Mouse (Mus musculus): ENCODE results near the gene Guf1. TPM values are rescaled to one million over a fixed set of nuclear protein-coding genes. Genes with fewer than 3 reads are reported as not detected.

Gene Guf1
- polyA plus RNA-seq, 1 experiment from 2014 or later, result 47.9 TPM

GRCm38 (mm10) chr5:69542489-69542888 lies 14.2 kb upstream of the Guf1 start, which contains the start of gene Yipf7:
Yipf7 (minus strand) TSS chr5:69542648.
- whole genome bisulfite sequencing, result 77% methylated on average over 4 of the region's 4 CpGs

GRCm38 (mm10) chr5:69557404-69557935 lies 747 bp downstream of the Guf1 start:
- no peaks in the 10 kb centered on the region for H3K36me3 ChIP-seq (ENCODE audit: control insufficient read depth, insufficient read depth, low read length)
- peak overlapping the region; percentile 83 for H3K4me3 ChIP-seq (ENCODE audit: low read depth, low read length)
- no peaks in the 10 kb centered on the region for H3K9me3 ChIP-seq (ENCODE audit: control insufficient read depth, low read length)
- H3K27me3 ChIP-seq (ENCODE audit: control insufficient read depth, insufficient read depth, low read length), result no peaks in the 10 kb centered on the region
- WGBS, result 11% methylated on average over 16 of the region's 16 CpGs
- ATAC-seq (ENCODE audit: insufficient number of reproducible peaks, low FRiP score, low TSS enrichment, low read depth), result peak; percentile 11; the same call in 1 of the 2 replicates
- peak overlapping the region; percentile 97 for H3K9ac ChIP-seq (ENCODE audit: low read length)
- H3K27ac ChIP-seq (replicated peaks; ENCODE audit: low read depth, low read length), result peak overlapping the region; percentile 59; the same call in 1 of the 2 replicates
- peak; percentile 49 for DNase-seq (ENCODE audit: low spot score)
- no peaks in the 10 kb centered on the region; the same call in 1 of the 2 replicates for H3K4me1 ChIP-seq (ENCODE audit: control insufficient read depth, insufficient read depth, low read length)
- H3K4me2 ChIP-seq (ENCODE audit: low read depth, severe bottlenecking), result peak overlapping the region; percentile 56

More at GRCm38 (mm10) chr5:69542489-69542888, 14.2 kb upstream of the Guf1 start, which contains the start of gene Yipf7:
- Histone ChIP-seq H3K27ac (replicated peaks; ENCODE audit: low read depth, low read length) (no peak within 1 kb of the TSS), H3K4me1 (ENCODE audit: control insufficient read depth, insufficient read depth, low read length) (no peaks in the 10 kb centered on the region), H3K9me3 (ENCODE audit: control insufficient read depth, low read length) (no peaks in the 10 kb centered on the region), H3K4me3 (ENCODE audit: low read depth, low read length) (no peak within 1 kb of the TSS), H3K4me2 (ENCODE audit: low read depth, severe bottlenecking) (no peak within 1 kb of the TSS), H3K27me3 (ENCODE audit: control insufficient read depth, insufficient read depth, low read length) (no peaks in the 10 kb centered on the region), H3K36me3 (ENCODE audit: control insufficient read depth, insufficient read depth, low read length) (no peaks in the 10 kb centered on the region), H3K9ac (ENCODE audit: low read length) (no peak within 1 kb of the TSS)
- no peak for ATAC-seq (ENCODE audit: insufficient number of reproducible peaks, low FRiP score, low TSS enrichment, low read depth)
- DNase-seq (ENCODE audit: low spot score), result no peak

GRCm38 (mm10) chr5:69591640-69592461 lies 35.1 kb downstream of the Guf1 start, which contains the start of gene Gnpda2:
Gnpda2 (minus strand) TSS chr5:69592340.
- ATAC-seq (ENCODE audit: insufficient number of reproducible peaks, low FRiP score, low TSS enrichment, low read depth), result peak; percentile 96
- Histone ChIP-seq H3K27me3 (ENCODE audit: control insufficient read depth, insufficient read depth, low read length) (no peaks in the 10 kb centered on the region), H3K4me3 (ENCODE audit: low read depth, low read length) (peak within 1 kb of the TSS; percentile 68), H3K4me1 (ENCODE audit: control insufficient read depth, insufficient read depth, low read length) (no peaks in the 10 kb centered on the region), H3K27ac (replicated peaks; ENCODE audit: low read depth, low read length) (peak within 1 kb of the TSS; percentile 70; the same call in 1 of the 2 replicates), H3K4me2 (ENCODE audit: low read depth, severe bottlenecking) (peak within 1 kb of the TSS; percentile 63), H3K9me3 (ENCODE audit: control insufficient read depth, low read length) (no peaks in the 10 kb centered on the region), H3K9ac (ENCODE audit: low read length) (peak within 1 kb of the TSS; percentile 87), H3K36me3 (ENCODE audit: control insufficient read depth, insufficient read depth, low read length) (no peaks in the 10 kb centered on the region)
- peak; percentile 91 for DNase-seq (ENCODE audit: low spot score)
- WGBS, result 5% methylated on average over 42 of the region's 42 CpGs

- no peak overlapping the region for H3K4me2 ChIP-seq (ENCODE audit: low read depth, severe bottlenecking)
- H3K4me3 ChIP-seq (ENCODE audit: low read depth, low read length), result no peak overlapping the region
- H3K4me1 ChIP-seq (ENCODE audit: control insufficient read depth, insufficient read depth, low read length), result no peaks in the 10 kb centered on the region
- no peaks in the 10 kb centered on the region for H3K36me3 ChIP-seq (ENCODE audit: control insufficient read depth, insufficient read depth, low read length)
- H3K9me3 ChIP-seq (ENCODE audit: control insufficient read depth, low read length), result no peaks in the 10 kb centered on the region
- no peak overlapping the region for H3K9ac ChIP-seq (ENCODE audit: low read length)
- no peak for DNase-seq (ENCODE audit: low spot score)
- 0 out of 2 replicates have a peak, but pooled peaks have one; percentile 9 for ATAC-seq (ENCODE audit: insufficient number of reproducible peaks, low FRiP score, low TSS enrichment, low read depth)
- no peak overlapping the region for H3K27ac ChIP-seq (replicated peaks; ENCODE audit: low read depth, low read length)
- no peaks in the 10 kb centered on the region for H3K27me3 ChIP-seq (ENCODE audit: control insufficient read depth, insufficient read depth, low read length)
Observed at GRCm38 (mm10) chr5:69601027-69601426, 44.3 kb downstream of the Guf1 start.

GRCm38 (mm10) chr5:69613209-69613796 lies 56.6 kb downstream of the Guf1 start:
- 28% methylated on average over 4 of the region's 4 CpGs for WGBS
- no peaks in the 10 kb centered on the region for H3K4me1 ChIP-seq (ENCODE audit: control insufficient read depth, insufficient read depth, low read length)
- no peaks in the 10 kb centered on the region for H3K36me3 ChIP-seq (ENCODE audit: control insufficient read depth, insufficient read depth, low read length)
- H3K27me3 ChIP-seq (ENCODE audit: control insufficient read depth, insufficient read depth, low read length), result no peaks in the 10 kb centered on the region
- no peak overlapping the region for H3K9ac ChIP-seq (ENCODE audit: low read length)
- no peak for DNase-seq (ENCODE audit: low spot score)
- no peaks in the 10 kb centered on the region for H3K9me3 ChIP-seq (ENCODE audit: control insufficient read depth, low read length)
- no peak overlapping the region for H3K4me2 ChIP-seq (ENCODE audit: low read depth, severe bottlenecking)
- no peak for ATAC-seq (ENCODE audit: insufficient number of reproducible peaks, low FRiP score, low TSS enrichment, low read depth)
- no peak overlapping the region for H3K4me3 ChIP-seq (ENCODE audit: low read depth, low read length)
- H3K27ac ChIP-seq (replicated peaks; ENCODE audit: low read depth, low read length), result no peak overlapping the region

- Histone ChIP-seq H3K9me3 (ENCODE audit: control insufficient read depth, low read length) (no peaks in the 10 kb centered on the region), H3K4me1 (ENCODE audit: control insufficient read depth, insufficient read depth, low read length) (no peaks in the 10 kb centered on the region), H3K4me2 (ENCODE audit: low read depth, severe bottlenecking) (no peak overlapping the region), H3K9ac (ENCODE audit: low read length) (no peak overlapping the region), H3K27me3 (ENCODE audit: control insufficient read depth, insufficient read depth, low read length) (no peaks in the 10 kb centered on the region), H3K27ac (replicated peaks; ENCODE audit: low read depth, low read length) (no peak overlapping the region), H3K4me3 (ENCODE audit: low read depth, low read length) (no peak overlapping the region), H3K36me3 (ENCODE audit: control insufficient read depth, insufficient read depth, low read length) (no peaks in the 10 kb centered on the region)
- DNase-seq (ENCODE audit: low spot score), result no peak
- WGBS, result 77% methylated on average over 1 of the region's 1 CpGs
- ATAC-seq (ENCODE audit: insufficient number of reproducible peaks, low FRiP score, low TSS enrichment, low read depth), result no peak
Observed at GRCm38 (mm10) chr5:69620899-69621298, 64.2 kb downstream of the Guf1 start.

Other genes with a start within 250 kb of the Guf1 start
- gene Kctd8, start 215.2 kb upstream of the Guf1 start, polyA plus RNA-seq (2014; fragmentation: Nextera tagmentation; extraction: Ambion mirVana), result 0.84 and 1.1 TPM in 2 replicates
- gene Yipf7, start 14.3 kb upstream of the Guf1 start, polyA plus RNA-seq (2014; fragmentation: Nextera tagmentation; extraction: Ambion mirVana), result not detected in 2 replicates
- 28.3 and 28.7 TPM in 2 replicates for gene Gnpda2, start 35.4 kb downstream of the Guf1 start, polyA plus RNA-seq (2014; fragmentation: Nextera tagmentation; extraction: Ambion mirVana)

All from limb, embryonic 11.5 days (tissue).